Mouse (Mus musculus) small intestine, adult 10 weeks (tissue): ENCODE results near the gene Sigmar1. TPM values are rescaled to one million over a fixed set of nuclear protein-coding genes. Genes with fewer than 3 reads are reported as not detected.

Experiments
- polyA plus RNA-seq: library from polyadenylated mRNA; stranded (reverse); fragments of 350-450 nt; fragmentation: Illumina TruSeq; extraction: RNeasy Lipid Tissue Mini Kit (QIAGEN cat#74804); gene quantifications from one replicate; pipeline ENCODE4 v1.2.3, GENCODE M21; 2014; ENCODE audit warnings: low replicate concordance

Sigmar1 gene
- 13.3 TPM for polyA plus RNA-seq

DNA sequence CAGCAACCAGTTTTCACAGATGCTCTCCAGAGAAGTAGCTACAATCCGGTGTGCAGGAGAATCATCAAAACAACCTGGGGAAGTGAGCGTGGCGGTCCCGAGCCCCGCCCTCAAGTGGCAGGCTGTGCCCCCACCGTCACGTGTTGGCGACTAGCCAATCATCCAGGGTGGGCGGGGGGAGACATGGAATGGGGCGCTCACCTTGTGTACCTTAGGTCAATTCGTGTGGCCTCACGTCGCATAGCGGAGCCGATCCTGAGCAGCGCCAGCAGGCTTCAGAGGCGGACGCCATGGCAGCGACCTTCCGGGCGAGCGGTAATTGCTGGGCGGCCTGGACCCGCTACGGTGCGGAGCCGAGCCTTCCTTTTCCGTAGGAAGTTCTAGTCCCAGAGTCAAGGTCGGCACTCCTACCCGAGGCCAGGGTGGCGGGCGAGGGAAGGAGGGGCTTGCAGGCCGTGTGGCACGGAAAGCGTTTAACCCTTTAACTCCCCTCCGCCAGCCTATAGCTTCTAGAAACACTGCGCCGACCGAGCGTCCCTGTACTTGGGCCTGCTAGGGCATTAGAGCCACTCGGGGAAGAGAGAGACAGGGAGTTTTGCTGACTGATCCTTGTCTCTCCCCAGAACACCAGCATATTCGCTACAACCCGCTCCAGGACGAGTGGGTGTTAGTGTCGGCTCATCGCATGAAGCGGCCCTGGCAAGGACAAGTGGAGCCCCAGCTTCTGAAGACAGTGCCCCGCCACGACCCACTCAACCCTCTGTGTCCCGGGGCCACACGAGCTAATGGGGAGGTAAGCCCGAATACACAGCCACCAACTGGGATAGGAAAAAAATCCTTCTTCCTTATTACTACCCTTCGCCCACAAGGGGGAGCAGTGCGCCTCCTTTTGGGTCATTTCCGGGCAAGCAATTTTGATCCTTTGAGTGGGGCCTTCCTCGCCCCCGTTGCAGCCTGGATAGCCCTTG is at the start of gene Sigmar1:
Sigmar1 (minus strand) TSS at position 820 of the 968 bp plus-strand sequence.

DNA sequence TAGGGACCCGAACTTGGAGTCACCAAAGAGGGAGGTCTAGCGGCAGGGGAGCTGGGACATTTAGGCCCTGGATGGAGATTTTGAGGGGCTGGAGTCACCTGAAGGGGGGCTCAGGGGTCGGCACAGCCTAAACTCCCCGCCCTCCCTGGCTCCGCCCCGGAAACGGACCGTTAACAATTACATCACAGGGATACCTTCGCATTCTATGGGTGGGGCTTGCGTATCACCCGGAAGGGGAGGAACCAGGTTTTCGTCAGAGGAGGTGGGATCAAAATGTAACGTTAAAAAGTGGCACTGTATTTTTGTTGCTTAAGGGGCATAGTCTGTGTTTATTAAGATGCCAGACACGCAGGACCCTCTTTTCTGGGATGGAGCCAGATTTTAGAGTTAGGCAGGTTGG is 18.0 kb upstream of the Sigmar1 start, which contains the start of gene Ccl27a:
Ccl27a (minus strand) TSS at position 246 of the 400 bp plus-strand sequence.

DNA sequence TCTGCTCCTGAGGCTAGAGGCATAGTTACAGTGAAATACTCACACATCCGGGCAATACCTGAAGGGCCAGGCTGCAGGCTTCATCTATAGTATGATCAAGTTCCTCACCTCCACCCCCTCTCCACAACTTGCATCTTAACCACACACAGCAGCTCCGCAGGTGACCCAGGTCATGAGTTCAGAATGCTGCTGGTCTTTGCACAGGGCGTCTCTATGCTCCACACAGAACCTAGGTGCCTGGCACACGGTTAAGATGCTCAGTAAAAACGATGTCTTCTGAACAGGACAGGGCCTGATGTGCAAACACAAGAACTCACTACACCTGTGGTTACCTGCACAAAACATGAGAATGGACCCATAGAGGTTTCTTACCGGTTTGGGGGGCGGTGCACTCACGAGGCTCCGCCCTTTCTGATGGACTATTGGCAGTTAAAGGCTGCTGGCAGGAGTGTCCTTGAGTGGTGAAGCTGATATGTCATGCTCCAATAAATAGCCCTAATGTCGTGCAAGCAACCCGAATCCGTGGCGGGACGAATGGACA is 1.1 kb downstream of the Sigmar1 start, which contains the start of gene Galt:
Galt (plus strand) TSS at position 432 of the 541 bp plus-strand sequence.

DNA sequence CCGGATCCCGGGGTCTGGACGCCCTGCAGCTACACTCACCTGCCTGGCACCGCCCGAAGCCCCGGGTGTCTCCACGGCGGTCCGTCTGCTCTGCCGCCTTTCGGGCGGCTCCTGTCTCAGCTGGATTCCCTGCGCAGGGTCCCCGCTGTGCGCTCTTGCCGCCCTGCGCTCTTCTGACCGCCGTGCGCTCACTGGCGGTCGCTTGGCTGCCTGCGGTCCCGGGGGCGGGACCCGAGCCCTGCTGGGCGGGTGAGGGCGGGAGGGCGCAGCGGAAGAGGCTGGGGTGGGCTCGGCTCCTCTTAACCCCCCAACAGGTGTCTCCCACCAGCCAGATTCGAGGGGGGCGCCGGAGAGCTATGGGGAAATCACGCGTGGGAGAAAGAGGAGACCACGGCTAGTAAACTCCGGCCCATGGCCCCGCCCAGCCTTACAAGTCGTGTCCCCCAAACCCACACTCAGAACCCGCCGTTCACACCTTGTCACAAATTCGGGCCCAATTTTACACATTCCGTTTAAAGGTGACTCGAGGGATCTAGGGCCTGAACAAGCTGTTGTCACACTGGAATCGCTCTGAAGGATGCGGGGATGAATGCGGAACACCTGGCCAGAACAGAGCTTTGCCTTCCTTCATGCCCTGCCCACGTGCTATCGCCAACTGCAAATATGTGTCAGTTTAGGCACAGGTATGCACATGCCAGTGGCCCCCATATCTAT is 24.7 kb downstream of the Sigmar1 start, which contains the start of gene Arid3c:
Arid3c (minus strand) TSS at position 91 of the 714 bp plus-strand sequence.

DNA sequence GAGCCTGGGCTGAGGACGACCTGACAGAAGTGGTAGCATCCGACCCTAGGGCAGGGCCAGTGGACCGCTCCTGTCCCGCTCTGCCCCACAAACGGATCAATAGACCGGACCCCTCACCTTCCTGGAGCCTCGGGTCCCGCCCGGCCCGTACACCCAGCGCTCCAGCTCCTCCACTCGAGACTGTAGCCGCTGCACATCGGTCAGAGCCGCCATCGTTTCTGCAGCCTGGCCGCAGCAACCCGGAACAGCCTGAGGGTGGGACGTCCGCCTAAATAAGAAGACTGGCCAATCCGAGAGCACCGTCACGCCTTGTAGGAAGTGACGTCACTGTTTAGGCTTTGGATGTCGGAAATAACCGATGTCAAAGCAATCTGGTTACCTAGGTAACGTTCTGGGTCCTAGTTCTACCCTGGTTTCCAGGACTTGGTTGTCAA is 33.0 kb downstream of the Sigmar1 start, which contains the start of gene Dctn3:
Dctn3 (minus strand) TSS at position 253 of the 434 bp plus-strand sequence.

DNA sequence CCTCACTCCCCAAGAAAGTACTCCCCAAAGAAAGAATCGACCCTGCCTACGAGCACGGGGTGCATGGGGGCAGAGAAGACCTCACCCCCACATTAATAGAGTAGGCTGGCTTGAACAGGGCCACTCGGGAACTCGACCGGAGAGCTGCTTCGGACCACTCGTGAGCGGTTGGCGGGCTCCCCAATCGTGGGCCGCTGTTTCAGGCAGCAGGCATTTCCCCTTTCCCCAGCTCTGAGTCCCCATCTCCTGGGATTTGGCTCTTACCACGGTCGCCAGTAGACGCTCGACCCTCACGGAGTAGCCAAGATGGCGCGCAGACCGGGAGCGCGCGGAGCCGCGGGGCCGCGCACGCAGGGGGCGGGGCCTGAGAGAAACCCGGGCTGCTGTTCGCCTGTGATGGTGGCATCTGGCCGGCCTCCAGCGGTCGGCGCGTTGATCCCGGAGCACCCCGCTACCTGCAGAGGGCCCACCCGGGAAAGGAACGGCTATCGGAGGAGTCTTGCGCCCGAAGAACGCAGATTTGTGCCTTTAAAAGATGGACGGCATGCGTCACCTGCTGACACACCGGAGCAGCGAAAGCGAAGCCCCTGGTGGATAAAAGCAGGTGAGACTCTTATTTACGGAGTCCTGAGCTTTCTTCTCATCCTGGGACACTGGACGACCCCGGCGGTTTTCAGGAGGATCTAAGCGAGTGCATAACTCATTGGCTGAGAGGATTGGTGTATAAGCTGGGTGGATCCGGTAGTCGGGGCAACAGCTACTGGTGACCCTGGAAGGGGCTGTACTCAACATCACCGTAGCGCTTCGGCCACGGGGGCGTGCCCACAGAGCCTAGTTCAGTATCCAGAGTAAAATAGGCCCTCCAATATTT is 42.5 kb downstream of the Sigmar1 start, which contains the start of gene Rpp25l:
Rpp25l (minus strand) TSS at position 338 of the 871 bp plus-strand sequence.

DNA sequence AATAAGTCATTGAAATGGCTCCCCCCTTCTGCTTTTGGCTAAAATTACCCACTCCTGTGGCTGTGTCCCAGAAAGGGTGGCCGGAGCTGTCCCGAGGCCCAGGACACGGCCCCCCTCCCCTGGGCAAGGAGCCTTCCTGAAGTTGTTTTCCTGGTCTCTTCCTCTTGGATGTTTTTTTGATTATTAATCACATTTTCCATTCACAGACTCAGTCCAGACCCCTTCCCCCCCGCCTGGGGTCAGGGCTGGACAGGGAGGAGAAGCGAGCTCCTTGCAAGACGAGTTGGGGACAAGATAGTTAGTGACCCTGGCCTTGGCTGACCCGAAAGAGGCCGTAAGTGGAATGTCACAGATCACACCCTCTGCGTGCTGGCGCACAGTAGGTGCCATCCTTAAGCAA is 56.2 kb downstream of the Sigmar1 start, which contains the start of gene Il11ra1:
Il11ra1 (plus strand) TSS at position 207 of the 400 bp plus-strand sequence.

DNA sequence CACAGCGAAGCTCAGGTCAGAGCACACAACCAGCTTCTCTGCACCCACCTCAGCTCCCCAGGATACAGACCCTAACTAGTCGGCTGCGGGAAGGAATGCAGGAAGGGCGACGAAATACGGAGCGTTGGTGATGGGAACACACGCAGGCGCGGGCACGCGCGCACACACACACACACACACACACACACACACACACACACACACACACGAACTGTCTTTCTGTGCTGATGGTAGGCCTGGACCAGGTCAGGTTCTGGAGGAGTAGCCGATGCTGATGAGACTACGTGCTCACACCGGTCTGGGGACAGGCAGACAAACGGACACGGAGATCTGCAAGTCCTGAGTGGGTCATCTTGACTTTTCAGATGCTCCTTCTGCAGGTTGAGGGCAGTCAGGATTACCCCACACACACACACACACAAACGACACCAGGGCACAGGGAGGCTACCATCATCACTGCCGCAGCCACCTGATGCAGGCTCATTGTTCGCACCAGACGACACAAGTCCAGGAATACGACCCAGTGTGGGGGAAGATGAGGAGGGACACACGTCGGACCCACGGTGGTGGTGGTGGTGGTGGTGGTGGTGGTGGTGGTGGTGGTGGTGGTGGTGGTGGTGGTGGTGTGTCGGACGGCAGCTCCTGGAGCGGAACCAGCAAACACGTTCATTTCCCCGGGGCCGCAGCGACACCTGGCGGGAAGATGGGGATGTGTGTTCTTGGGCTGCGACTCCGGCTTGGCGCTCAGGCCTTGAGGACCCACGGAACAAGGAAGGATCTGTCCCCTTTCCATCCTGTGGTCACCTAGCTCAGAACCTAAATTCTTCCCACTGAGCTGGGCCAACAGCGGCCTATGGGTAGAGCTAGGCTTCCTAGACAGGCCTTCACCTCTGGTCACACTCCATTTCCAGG is 58.8 kb downstream of the Sigmar1 start, which contains the start of gene Cntfr:
Cntfr (minus strand) TSS at position 160 of the 912 bp plus-strand sequence.

Other genes with a start within 250 kb of the Sigmar1 start
- gene 1110017D15Rik, start 238.8 kb downstream of the Sigmar1 start, polyA plus RNA-seq, result not detected
- gene Fam219a, start 186.6 kb downstream of the Sigmar1 start, polyA plus RNA-seq, result 0.59 TPM
- gene Dnaic1, start 186.4 kb downstream of the Sigmar1 start, polyA plus RNA-seq, result not detected
- gene Enho, start 115.8 kb downstream of the Sigmar1 start, polyA plus RNA-seq, result not detected
- not detected for gene Cntfr, start 59.1 kb downstream of the Sigmar1 start, polyA plus RNA-seq
- 3.2 TPM for gene Il11ra1, start 56.2 kb downstream of the Sigmar1 start, polyA plus RNA-seq
- not detected for gene Rpp25l, start 42.6 kb downstream of the Sigmar1 start, polyA plus RNA-seq
- 29.6 TPM for gene Dctn3, start 33.0 kb downstream of the Sigmar1 start, polyA plus RNA-seq
- gene Arid3c, start 25.0 kb downstream of the Sigmar1 start, polyA plus RNA-seq, result not detected
- 0.85 TPM for gene Galt, start 929 bp downstream of the Sigmar1 start, polyA plus RNA-seq
- 3.6 TPM for gene Ccl27a, start 18.1 kb upstream of the Sigmar1 start, polyA plus RNA-seq
- not detected for gene Gm21541, start 147.5 kb upstream of the Sigmar1 start, polyA plus RNA-seq
- 0.71 TPM for gene Gm20878, start 185.4 kb upstream of the Sigmar1 start, polyA plus RNA-seq
- gene Fam205a4, start 209.9 kb upstream of the Sigmar1 start, polyA plus RNA-seq, result 0.11 TPM